Mouse (Mus musculus): ENCODE measurements at regions not wholly inside any gene's neighbourhood (a gene's known extent, or its start where the extent isn't known, plus 50 kb on each side); places are given as distances from the start of the nearest gene placed in this dataset.

- DNase-seq = peak; percentile 14
Measured at GRCm38 (mm10) chr9:122629171-122629904, 117.8 kb upstream of the Topaz1 start.

- DNase-seq = no peak
Measured at GRCm38 (mm10) chr9:122631793-122632192, 115.4 kb upstream of the Topaz1 start.

- no peak for DNase-seq
Measured at GRCm38 (mm10) chr9:122633484-122633883, 113.7 kb upstream of the Topaz1 start.

- peak; percentile 16 for DNase-seq
Measured at GRCm38 (mm10) chr9:122635138-122635964, 111.8 kb upstream of the Topaz1 start.

GRCm38 (mm10) chr9:122637591-122637990, 109.6 kb upstream of the Topaz1 start:
- DNase-seq = no peak

GRCm38 (mm10) chr9:122639239-122639638, 107.9 kb upstream of the Topaz1 start:
- DNase-seq = no peak

- DNase-seq = no peak
Measured at GRCm38 (mm10) chr9:122642913-122643312, 104.2 kb upstream of the Topaz1 start.

- no peak for DNase-seq
Measured at GRCm38 (mm10) chr9:122645569-122645968, 101.6 kb upstream of the Topaz1 start.

GRCm38 (mm10) chr9:122650862-122651261, 96.3 kb upstream of the Topaz1 start:
- no peak for DNase-seq

GRCm38 (mm10) chr9:122655583-122655982, 91.6 kb upstream of the Topaz1 start:
- peak; percentile 61 for DNase-seq

- no peak for DNase-seq
Measured at GRCm38 (mm10) chr9:122660050-122660449, 87.1 kb upstream of the Topaz1 start.

- DNase-seq = no peak
Measured at GRCm38 (mm10) chr9:122666978-122667645, 80.0 kb upstream of the Topaz1 start.

GRCm38 (mm10) chr9:122667646-122667981, 79.5 kb upstream of the Topaz1 start:
- DNase-seq = no peak

- no peak for DNase-seq
Measured at GRCm38 (mm10) chr9:122673777-122674176, 73.4 kb upstream of the Topaz1 start.

- DNase-seq = no peak
Measured at GRCm38 (mm10) chr9:122678001-122678696, 69.0 kb upstream of the Topaz1 start.

- DNase-seq = peak; percentile 21
Measured at GRCm38 (mm10) chr9:122687170-122687569, 60.0 kb upstream of the Topaz1 start.

GRCm38 (mm10) chr9:122691879-122692278, 55.3 kb upstream of the Topaz1 start:
- DNase-seq = peak; percentile 73

GRCm38 (mm10) chr9:122695724-122696123, 51.4 kb upstream of the Topaz1 start:
- peak; percentile 26 for DNase-seq
